Mouse (Mus musculus) B cell, adult 2 months (primary cell): Measurements from ENCODE around the gene Lenep.
A peak's percentile ranks its signal among the peaks of the same experiment; 100 is the strongest.

Experiments
- DNase-seq, 2 experiments: peaks; one replicate each; pipeline ENCODE4 v3.0.0; 2022

Gene Lenep

GRCm38 (mm10) chr3:89373581-89374231 is 28.9 kb downstream of the Lenep start:
- no peak for DNase-seq

GRCm38 (mm10) chr3:89367338-89367737 is 35.3 kb downstream of the Lenep start:
- DNase-seq = no peak

- no peak for DNase-seq
Measured at GRCm38 (mm10) chr3:89365486-89366414, 36.8 kb downstream of the Lenep start.

GRCm38 (mm10) chr3:89365153-89365485 is 37.5 kb downstream of the Lenep start, which contains the start of gene Dcst1:
Gene Dcst1 (minus strand): TSS chr3:89365253.
- DNase-seq = no peak

- no peak for DNase-seq
Measured at GRCm38 (mm10) chr3:89364631-89365030, 38.0 kb downstream of the Lenep start.

GRCm38 (mm10) chr3:89361675-89362074 is 40.9 kb downstream of the Lenep start, which contains the start of gene Dcst2:
Gene Dcst2 (plus strand): TSS chr3:89361975.
- DNase-seq = no peak

GRCm38 (mm10) chr3:89360237-89360636 is 42.4 kb downstream of the Lenep start:
- no peak for DNase-seq

GRCm38 (mm10) chr3:89359630-89360029 is 43.0 kb downstream of the Lenep start:
- no peak for DNase-seq

GRCm38 (mm10) chr3:89356029-89356428 is 46.6 kb downstream of the Lenep start:
- DNase-seq = no peak

- DNase-seq = no peak
Measured at GRCm38 (mm10) chr3:89355512-89355902, 47.1 kb downstream of the Lenep start.

- peak; percentile 91 to 92 for DNase-seq
Measured at GRCm38 (mm10) chr3:89354816-89355511, 47.6 kb downstream of the Lenep start.

GRCm38 (mm10) chr3:89351271-89351670 is 51.3 kb downstream of the Lenep start:
- DNase-seq = no peak
